Mouse (Mus musculus): ENCODE results near the gene Igsf9. TPM values are rescaled to one million over a fixed set of nuclear protein-coding genes. Genes with fewer than 3 reads are reported as not detected.

Gene Igsf9
- polyA plus RNA-seq, 1 experiment from 2014 or later: 29.6 TPM

GRCm38 (mm10) chr1:172514551-172515268 lies 33.1 kb downstream of the Igsf9 start:
- 81% methylated on average over 7 of the region's 7 CpGs for WGBS

DNA sequence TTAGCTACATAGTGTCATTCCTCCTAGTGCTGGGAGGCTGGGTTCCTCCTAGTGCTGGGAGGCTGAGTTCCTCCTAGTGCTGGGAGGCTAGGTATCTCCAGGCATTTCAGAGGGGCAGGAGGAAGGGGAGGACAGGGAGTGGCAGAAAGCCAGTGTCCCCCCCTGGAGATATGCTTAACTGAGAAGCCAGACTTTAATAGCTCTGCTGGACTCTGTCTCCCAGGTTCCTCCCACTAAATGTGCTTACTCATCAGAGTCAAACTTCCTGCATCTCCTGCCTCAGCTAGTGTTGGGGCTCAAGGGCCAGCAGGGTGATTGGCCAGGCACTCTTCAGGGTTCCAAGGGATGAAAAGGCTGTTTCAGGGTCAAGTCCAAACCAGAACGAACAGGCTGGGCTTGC lies 33.8 kb downstream of the Igsf9 start:
- WGBS: 53% methylated on average over 1 of the region's 1 CpGs
- Histone ChIP-seq H3K4me2 (ENCODE audit: low read depth, low read length) (no peak overlapping the region), H3K27ac (ENCODE audit: low read depth, low read length) (no peak overlapping the region), H3K4me3 (ENCODE audit: low read depth, low read length) (no peak overlapping the region), H3K9ac (replicated peaks; ENCODE audit: low read depth, low read length) (no peak overlapping the region), H3K27me3 (ENCODE audit: control insufficient read depth, insufficient read depth, low read length) (no peaks in the 10 kb centered on the region), H3K36me3 (ENCODE audit: control insufficient read depth, insufficient read depth, low read length) (no peaks in the 10 kb centered on the region), H3K4me1 (ENCODE audit: control insufficient read depth, insufficient read depth, low read length) (no peaks in the 10 kb centered on the region; the same call in 1 of the 2 replicates), H3K9me3 (ENCODE audit: control insufficient read depth, low read length) (no peaks in the 10 kb centered on the region)
- no peak for ATAC-seq (ENCODE audit: low read depth)

More at GRCm38 (mm10) chr1:172514551-172515268, 33.1 kb downstream of the Igsf9 start:
- Histone ChIP-seq H3K27me3 (ENCODE audit: control insufficient read depth, insufficient read depth, low read length) (no peaks in the 10 kb centered on the region), H3K36me3 (ENCODE audit: control insufficient read depth, insufficient read depth, low read length) (no peaks in the 10 kb centered on the region), H3K4me1 (ENCODE audit: control insufficient read depth, insufficient read depth, low read length) (no peaks in the 10 kb centered on the region; the same call in 1 of the 2 replicates), H3K27ac (ENCODE audit: low read depth, low read length) (no peak overlapping the region), H3K4me2 (ENCODE audit: low read depth, low read length) (no peak overlapping the region), H3K9ac (replicated peaks; ENCODE audit: low read depth, low read length) (no peak overlapping the region), H3K9me3 (ENCODE audit: control insufficient read depth, low read length) (no peaks in the 10 kb centered on the region), H3K4me3 (ENCODE audit: low read depth, low read length) (no peak overlapping the region)
- ATAC-seq (ENCODE audit: low read depth): no peak

DNA sequence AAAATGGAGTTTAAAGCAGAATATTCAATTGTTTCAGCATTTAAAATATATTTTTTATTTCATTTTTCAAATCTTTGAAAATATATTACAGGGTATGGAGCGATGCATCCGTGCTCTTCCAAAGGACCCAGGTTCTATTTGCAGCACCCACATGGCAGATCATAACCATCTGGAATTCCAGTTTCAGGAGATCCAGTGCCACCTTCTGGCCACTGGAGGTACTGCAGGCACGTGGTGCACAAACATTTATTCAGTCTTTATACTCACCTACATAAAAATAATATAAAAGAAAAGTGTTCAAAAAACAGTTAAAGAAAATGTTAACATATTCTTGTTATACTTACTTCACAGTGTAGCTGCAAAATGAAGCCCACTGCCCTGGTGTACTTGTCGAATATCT lies 36.4 kb downstream of the Igsf9 start:
- Histone ChIP-seq H3K36me3 (ENCODE audit: control insufficient read depth, insufficient read depth, low read length) (no peaks in the 10 kb centered on the region), H3K4me1 (ENCODE audit: control insufficient read depth, insufficient read depth, low read length) (no peaks in the 10 kb centered on the region; the same call in 1 of the 2 replicates), H3K27me3 (ENCODE audit: control insufficient read depth, insufficient read depth, low read length) (no peaks in the 10 kb centered on the region), H3K4me3 (ENCODE audit: low read depth, low read length) (no peak overlapping the region), H3K9me3 (ENCODE audit: control insufficient read depth, low read length) (no peaks in the 10 kb centered on the region), H3K9ac (replicated peaks; ENCODE audit: low read depth, low read length) (no peak overlapping the region), H3K27ac (ENCODE audit: low read depth, low read length) (no peak overlapping the region), H3K4me2 (ENCODE audit: low read depth, low read length) (no peak overlapping the region)
- ATAC-seq (ENCODE audit: low read depth): no peak
- 82% methylated on average over 4 of the region's 4 CpGs for WGBS

DNA sequence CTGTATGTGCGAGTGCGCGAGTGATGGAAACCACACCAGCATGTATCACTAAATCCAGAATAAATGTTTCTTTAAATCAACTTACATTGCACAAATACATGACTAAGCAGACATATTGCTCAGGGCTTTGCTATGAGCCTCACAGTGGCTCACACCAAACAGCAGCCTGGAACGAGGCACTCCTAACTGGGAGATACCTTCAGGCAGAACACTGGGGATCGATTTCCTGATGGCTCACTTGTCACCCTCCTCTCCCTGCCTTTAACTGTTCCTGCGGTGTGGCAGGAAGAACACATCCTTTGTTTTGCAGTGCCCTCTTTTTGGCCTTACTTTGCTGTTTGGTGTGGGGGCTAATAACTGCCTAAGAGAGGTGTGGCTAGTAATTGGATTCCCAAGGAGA lies 38.1 kb downstream of the Igsf9 start:
- Histone ChIP-seq H3K4me2 (ENCODE audit: low read depth, low read length) (no peak overlapping the region), H3K9ac (replicated peaks; ENCODE audit: low read depth, low read length) (no peak overlapping the region), H3K4me1 (ENCODE audit: control insufficient read depth, insufficient read depth, low read length) (no peaks in the 10 kb centered on the region), H3K27me3 (ENCODE audit: control insufficient read depth, insufficient read depth, low read length) (no peaks in the 10 kb centered on the region), H3K27ac (ENCODE audit: low read depth, low read length) (no peak overlapping the region), H3K4me3 (ENCODE audit: low read depth, low read length) (no peak overlapping the region), H3K36me3 (ENCODE audit: control insufficient read depth, insufficient read depth, low read length) (no peaks in the 10 kb centered on the region), H3K9me3 (ENCODE audit: control insufficient read depth, low read length) (no peaks in the 10 kb centered on the region)
- 64% methylated on average over 6 of the region's 6 CpGs for WGBS
- no peak for ATAC-seq (ENCODE audit: low read depth)

DNA sequence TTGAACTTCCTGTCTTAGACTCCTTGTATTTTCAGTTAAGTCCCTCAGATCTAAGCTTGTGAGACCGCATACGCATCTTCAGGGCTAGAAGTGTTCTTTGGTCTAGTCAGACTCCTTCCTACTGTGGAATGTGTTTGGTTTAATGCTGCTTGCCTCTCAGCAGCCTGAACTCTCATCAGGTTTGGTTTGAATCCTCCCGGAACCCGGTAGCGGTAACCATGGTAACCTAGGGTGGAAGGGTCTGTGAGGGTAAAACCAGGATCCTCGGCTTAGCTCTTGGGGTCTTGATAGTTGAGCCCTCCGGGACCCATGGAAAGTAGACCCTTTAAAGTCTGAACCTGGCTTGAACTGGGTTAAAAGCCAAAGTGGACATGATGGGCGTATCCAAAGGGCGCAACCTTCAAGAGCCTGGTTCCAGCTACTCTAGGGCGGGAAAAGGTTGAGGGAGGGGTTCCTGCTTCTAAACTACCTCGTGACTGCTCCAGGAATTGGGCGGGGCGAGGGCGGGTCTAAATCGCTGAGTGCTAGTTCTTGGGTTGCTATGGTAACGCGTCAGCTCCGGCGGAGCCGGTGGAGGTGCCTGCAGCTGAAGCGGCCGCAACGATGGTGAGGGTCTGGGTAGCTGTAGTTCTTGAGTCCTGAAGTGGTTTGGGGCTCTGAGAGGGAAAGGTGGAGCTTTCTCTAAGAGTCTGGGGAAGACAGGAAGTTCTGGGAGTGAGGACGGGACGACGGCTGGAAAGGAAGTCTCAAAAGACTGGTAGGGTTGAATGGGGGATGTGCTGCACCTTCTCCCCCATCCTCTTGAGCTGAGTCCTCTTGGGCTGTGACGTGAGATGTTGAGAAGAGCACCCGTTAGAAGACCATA lies 39.2 kb downstream of the Igsf9 start, which contains the start of gene Cfap45:
Cfap45 (plus strand) TSS at position 226 of the 865 bp plus-strand sequence.
- 4% methylated on average over 28 of the region's 28 CpGs for WGBS
- no peaks in the 10 kb centered on the region for H3K9me3 ChIP-seq (ENCODE audit: control insufficient read depth, low read length)
- peak; percentile 91 for ATAC-seq (ENCODE audit: low read depth)
- H3K36me3 ChIP-seq (ENCODE audit: control insufficient read depth, insufficient read depth, low read length): no peaks in the 10 kb centered on the region
- peak within 1 kb of the TSS; percentile 59 for H3K4me2 ChIP-seq (ENCODE audit: low read depth, low read length)
- H3K4me3 ChIP-seq (ENCODE audit: low read depth, low read length): peak within 1 kb of the TSS; percentile 23
- H3K4me1 ChIP-seq (ENCODE audit: control insufficient read depth, insufficient read depth, low read length): 0 out of 2 replicates have a peak, but pooled peaks cover 4% of the 10 kb centered on the region
- no peak within 1 kb of the TSS for H3K27ac ChIP-seq (ENCODE audit: low read depth, low read length)
- no peaks in the 10 kb centered on the region for H3K27me3 ChIP-seq (ENCODE audit: control insufficient read depth, insufficient read depth, low read length)
- no peak within 1 kb of the TSS for H3K9ac ChIP-seq (replicated peaks; ENCODE audit: low read depth, low read length)

- 0 out of 2 replicates have a peak, but pooled peaks cover 4% of the 10 kb centered on the region for H3K4me1 ChIP-seq (ENCODE audit: control insufficient read depth, insufficient read depth, low read length)
- no peak overlapping the region for H3K9ac ChIP-seq (replicated peaks; ENCODE audit: low read depth, low read length)
- no peak overlapping the region for H3K27ac ChIP-seq (ENCODE audit: low read depth, low read length)
- WGBS: 66% methylated on average over 7 of the region's 7 CpGs
- no peak for ATAC-seq (ENCODE audit: low read depth)
- H3K4me2 ChIP-seq (ENCODE audit: low read depth, low read length): no peak overlapping the region
- no peaks in the 10 kb centered on the region for H3K36me3 ChIP-seq (ENCODE audit: control insufficient read depth, insufficient read depth, low read length)
- no peaks in the 10 kb centered on the region for H3K27me3 ChIP-seq (ENCODE audit: control insufficient read depth, insufficient read depth, low read length)
- H3K9me3 ChIP-seq (ENCODE audit: control insufficient read depth, low read length): no peaks in the 10 kb centered on the region
- H3K4me3 ChIP-seq (ENCODE audit: low read depth, low read length): no peak overlapping the region
Measured at GRCm38 (mm10) chr1:172522524-172522923, 40.9 kb downstream of the Igsf9 start.

DNA sequence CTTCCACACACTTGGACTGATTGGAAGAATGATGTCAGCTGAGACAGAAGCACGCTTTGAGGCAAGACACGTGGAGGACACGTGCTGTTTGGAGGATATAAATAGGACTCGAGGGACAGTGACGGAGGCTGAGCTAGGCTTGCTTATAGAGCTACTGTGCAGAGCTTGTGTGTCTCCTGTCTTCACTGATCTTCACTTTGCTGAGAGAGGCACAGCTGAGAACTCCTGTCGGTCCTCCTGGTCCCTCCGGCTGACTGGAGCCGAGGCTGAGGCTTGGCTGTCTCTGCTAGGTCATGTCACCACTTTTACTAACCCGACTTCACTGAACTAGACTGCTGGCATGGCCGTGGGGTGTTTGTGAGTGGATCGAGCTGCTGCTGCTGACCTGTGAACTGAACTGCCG lies 42.1 kb downstream of the Igsf9 start:
- H3K9me3 ChIP-seq (ENCODE audit: control insufficient read depth, low read length): no peaks in the 10 kb centered on the region
- ATAC-seq (ENCODE audit: low read depth): no peak
- H3K9ac ChIP-seq (replicated peaks; ENCODE audit: low read depth, low read length): no peak overlapping the region
- 63% methylated on average over 12 of the region's 12 CpGs for WGBS
- H3K4me3 ChIP-seq (ENCODE audit: low read depth, low read length): no peak overlapping the region
- H3K4me1 ChIP-seq (ENCODE audit: control insufficient read depth, insufficient read depth, low read length): 0 out of 2 replicates have a peak, but pooled peaks cover 4% of the 10 kb centered on the region
- no peak overlapping the region for H3K27ac ChIP-seq (ENCODE audit: low read depth, low read length)
- no peaks in the 10 kb centered on the region for H3K36me3 ChIP-seq (ENCODE audit: control insufficient read depth, insufficient read depth, low read length)
- no peak overlapping the region for H3K4me2 ChIP-seq (ENCODE audit: low read depth, low read length)
- H3K27me3 ChIP-seq (ENCODE audit: control insufficient read depth, insufficient read depth, low read length): no peaks in the 10 kb centered on the region

DNA sequence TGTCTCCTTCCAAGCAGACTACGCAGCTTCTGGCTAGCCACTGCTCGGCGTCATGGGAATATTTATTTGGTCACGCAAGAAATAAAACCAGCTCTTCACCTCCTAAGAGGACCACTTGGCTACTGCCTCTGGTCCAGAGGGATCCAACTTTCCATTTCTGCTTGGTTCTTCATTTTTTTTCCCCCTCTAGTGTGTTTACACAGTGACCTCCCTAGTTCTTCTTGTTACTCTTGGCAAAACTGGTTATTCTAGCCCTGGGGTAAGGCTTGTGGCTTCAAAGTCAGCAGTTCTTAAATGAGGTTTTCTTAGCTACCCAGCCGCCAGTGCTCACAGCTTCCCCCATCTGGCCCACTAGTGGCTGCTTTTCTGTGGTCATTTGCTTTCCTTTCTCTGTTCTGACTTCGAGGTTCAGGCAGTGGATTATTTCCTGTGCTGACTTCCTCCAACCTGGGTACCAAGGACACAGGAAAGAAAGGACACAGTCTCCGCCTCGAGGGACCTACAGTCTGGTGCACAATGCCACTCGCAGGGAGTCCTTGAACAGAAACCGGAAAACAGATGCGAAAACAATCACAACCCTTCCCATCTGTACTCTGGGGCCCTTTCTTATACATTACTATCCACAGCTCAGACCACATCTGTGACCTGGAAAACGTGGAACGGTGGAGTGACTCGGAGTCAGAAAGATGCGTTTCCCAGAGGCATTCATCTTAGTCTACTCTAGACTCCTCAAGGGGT lies 43.6 kb downstream of the Igsf9 start:
- ATAC-seq (ENCODE audit: low read depth): no peak
- Histone ChIP-seq H3K9ac (replicated peaks; ENCODE audit: low read depth, low read length) (no peak overlapping the region), H3K36me3 (ENCODE audit: control insufficient read depth, insufficient read depth, low read length) (no peaks in the 10 kb centered on the region), H3K4me2 (ENCODE audit: low read depth, low read length) (no peak overlapping the region; the same call in 1 of the 2 replicates), H3K4me1 (ENCODE audit: control insufficient read depth, insufficient read depth, low read length) (0 out of 2 replicates have a peak, but pooled peaks cover 4% of the 10 kb centered on the region), H3K27ac (ENCODE audit: low read depth, low read length) (no peak overlapping the region), H3K4me3 (ENCODE audit: low read depth, low read length) (no peak overlapping the region), H3K27me3 (ENCODE audit: control insufficient read depth, insufficient read depth, low read length) (no peaks in the 10 kb centered on the region), H3K9me3 (ENCODE audit: control insufficient read depth, low read length) (no peaks in the 10 kb centered on the region)
- 34% methylated on average over 15 of the region's 15 CpGs for WGBS
